Mouse (Mus musculus) hematopoietic stem cell, adult 5-6 weeks (primary cell): ENCODE results near the gene Nsd1. TPM values are rescaled to one million over a fixed set of nuclear protein-coding genes. Genes with fewer than 3 reads are reported as not detected.
"Not testable (repeated sequence)": the region's sequence is repeated elsewhere in the genome, so short reads cannot be mapped to it uniquely, and the experiment has no call there.

Experiments used
- ATAC-seq, 2 experiments: fragments of 125-278 bp in 1 of 2; replicated peaks in 1 of 2; 2 replicates each; pipeline ENCODE4 v1.8.0; 2016 to 2017; ENCODE audit warnings: inconsistent platforms in 2 of 2, mild to moderate bottlenecking in 2 of 2, moderate number of reproducible peaks in 2 of 2, low read depth in 1 of 2, moderate TSS enrichment in 1 of 2; ENCODE audit not compliant: low FRiP score in 2 of 2, poor library complexity in 2 of 2, severe bottlenecking in 2 of 2, insufficient read depth in 1 of 2, low TSS enrichment in 1 of 2
- total RNA-seq: library from RNA; stranded (forward); fragments of 172-1452, 232-1000 nt; gene quantifications from 2 replicates; pipeline ENCODE4 v1.2.3, GENCODE M21; 2017

The Nsd1 gene
- total RNA-seq, 1 experiment from 2014 or later, result 96.2 TPM

GRCm38 (mm10) chr13:55183382-55183781 is 26.2 kb upstream of the Nsd1 start:
- ATAC-seq, result no peak

GRCm38 (mm10) chr13:55187062-55187461 is 22.5 kb upstream of the Nsd1 start:
- ATAC-seq, result not testable (repeated sequence)

GRCm38 (mm10) chr13:55189531-55190107 is 20.0 kb upstream of the Nsd1 start:
- ATAC-seq, result peak in 1 of 2 experiments; percentile 6; a peak in 1 of 4 replicates

GRCm38 (mm10) chr13:55190121-55190868 is 19.3 kb upstream of the Nsd1 start:
- peak; percentile 100 for ATAC-seq

GRCm38 (mm10) chr13:55191535-55191934 is 18.0 kb upstream of the Nsd1 start:
- no peak for ATAC-seq

- not testable (repeated sequence) for ATAC-seq
Measured at GRCm38 (mm10) chr13:55202758-55203157, 6.8 kb upstream of the Nsd1 start.

- ATAC-seq, result no peak
Measured at GRCm38 (mm10) chr13:55203740-55204139, 5.8 kb upstream of the Nsd1 start.

- no peak for ATAC-seq
Measured at GRCm38 (mm10) chr13:55204667-55205389, 4.8 kb upstream of the Nsd1 start.

GRCm38 (mm10) chr13:55205448-55206205 is 4.0 kb upstream of the Nsd1 start:
- ATAC-seq, result no peak

- ATAC-seq, result no peak
Measured at GRCm38 (mm10) chr13:55208837-55209648, 539 bp upstream of the Nsd1 start.

GRCm38 (mm10) chr13:55210193-55210970 is 800 bp downstream of the Nsd1 start:
- ATAC-seq, result peak; percentile 3 to 44; a peak in 3 of 4 replicates

- ATAC-seq, result peak in 1 of 2 experiments; percentile 51; a peak in 2 of 4 replicates
Measured at GRCm38 (mm10) chr13:55210971-55211220, 1.3 kb downstream of the Nsd1 start.

GRCm38 (mm10) chr13:55211221-55212010 is 1.8 kb downstream of the Nsd1 start:
- peak; percentile 60 to 66 for ATAC-seq

GRCm38 (mm10) chr13:55212011-55212360 is 2.4 kb downstream of the Nsd1 start:
- ATAC-seq, result 0 out of 4 replicates have a peak, but pooled peaks of 1 of the 2 experiments have one; percentile 7

- peak in 1 of 2 experiments; percentile 6; a peak in 1 of 4 replicates for ATAC-seq
Measured at GRCm38 (mm10) chr13:55212361-55213137, 3.0 kb downstream of the Nsd1 start.
